Mouse (Mus musculus) midbrain, embryonic 10.5 days (tissue): ENCODE results near the gene Sfrp4. TPM values are rescaled to one million over a fixed set of nuclear protein-coding genes. Genes with fewer than 3 reads are reported as not detected.

Source experiments
- DNase-seq: peaks from one replicate; pipeline ENCODE4 v3.0.0-alpha.2; 2017; ENCODE audit warnings: low spot score
- H3K27ac ChIP-seq: fragments of 300-500 bp; sonication (generic); replicated peaks from 2 replicates; pipeline ENCODE4 v1.5.1; 2016; ENCODE audit warnings: mild to moderate bottlenecking
- H3K27me3 ChIP-seq: fragments of 300-500 bp; sonication (generic); 2 replicates; pipeline ENCODE4 v1.6.1; 2016; ENCODE audit warnings: low read depth, mild to moderate bottlenecking; ENCODE audit not compliant: poor library complexity, severe bottlenecking
- H3K36me3 ChIP-seq: fragments of 300-500 bp; sonication (generic); 2 replicates; pipeline ENCODE4 v1.6.1; 2016; ENCODE audit warnings: mild to moderate bottlenecking, moderate library complexity
- H3K4me1 ChIP-seq: fragments of 300-500 bp; sonication (generic); 2 replicates; pipeline ENCODE4 v1.6.1; 2016
- H3K4me3 ChIP-seq: fragments of 300-500 bp; sonication (generic); 2 replicates; pipeline ENCODE4 v1.5.1; 2016; ENCODE audit warnings: mild to moderate bottlenecking, moderate library complexity
- H3K9me3 ChIP-seq: fragments of 300-500 bp; sonication (generic); replicated peaks from 2 replicates; pipeline ENCODE4 v1.6.1; 2016; ENCODE audit warnings: mild to moderate bottlenecking
- WGBS: fragments of 180-500 bp; shearing (Covaris S2); methylation state at CpG from one replicate; pipeline ENCODE4 v1.1.7; 2016; 5-methylcytosine and 5-hydroxymethylcytosine counted together
- polyA plus RNA-seq: library from polyadenylated mRNA; unstranded; fragments of >200 nt; fragmentation: Nextera tagmentation; extraction: Ambion mirVana; gene quantifications from 2 replicates; pipeline ENCODE4 v1.2.1, GENCODE M21; 2016

Sfrp4 gene
- polyA plus RNA-seq, 1 experiment from 2014 or later: 0.81 TPM

GRCm38 (mm10) chr13:19644225-19644624, 21.3 kb downstream of the Sfrp4 start:
- DNase-seq: no peak
- H3K27me3 ChIP-seq: no peaks in the 10 kb centered on the region
- H3K4me3 ChIP-seq: no peak overlapping the region
- no peak overlapping the region for H3K27ac ChIP-seq
- no peaks in the 10 kb centered on the region for H3K36me3 ChIP-seq
- WGBS: 81% methylated on average over 2 of the region's 2 CpGs
- H3K4me1 ChIP-seq: no peaks in the 10 kb centered on the region
- H3K9me3 ChIP-seq: no peaks in the 10 kb centered on the region

GRCm38 (mm10) chr13:19649824-19650223, 26.9 kb downstream of the Sfrp4 start:
- WGBS: 95% methylated on average over 2 of the region's 2 CpGs
- Histone ChIP-seq H3K36me3 (no peaks in the 10 kb centered on the region), H3K4me1 (no peaks in the 10 kb centered on the region), H3K4me3 (no peak overlapping the region), H3K27ac (no peak overlapping the region), H3K27me3 (no peaks in the 10 kb centered on the region), H3K9me3 (no peaks in the 10 kb centered on the region)
- no peak for DNase-seq

DNA sequence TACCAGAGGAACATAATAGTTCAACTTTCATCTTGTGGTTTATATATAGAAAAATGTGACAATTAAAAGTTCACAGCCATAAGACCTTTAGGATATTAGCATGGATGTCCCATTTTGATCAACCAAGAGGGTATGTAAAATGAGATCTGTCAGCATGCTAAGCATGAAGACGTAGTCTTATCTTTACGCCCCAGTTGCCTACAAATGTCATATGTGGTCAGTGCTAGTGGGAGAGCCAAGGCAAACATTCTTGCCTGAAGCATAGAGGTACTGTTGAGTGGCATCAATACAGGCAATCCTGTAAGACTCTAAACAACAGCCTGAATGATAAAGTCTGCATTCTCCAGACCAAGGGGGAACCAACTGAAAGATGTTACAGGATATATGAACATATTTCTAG, 29.5 kb downstream of the Sfrp4 start:
- no peaks in the 10 kb centered on the region for H3K27me3 ChIP-seq
- no peak for DNase-seq
- no peaks in the 10 kb centered on the region for H3K4me1 ChIP-seq
- no peak overlapping the region for H3K27ac ChIP-seq
- no peak overlapping the region for H3K4me3 ChIP-seq
- WGBS: 89% methylated on average over 2 of the region's 2 CpGs
- H3K9me3 ChIP-seq: no peaks in the 10 kb centered on the region
- H3K36me3 ChIP-seq: no peaks in the 10 kb centered on the region

DNA sequence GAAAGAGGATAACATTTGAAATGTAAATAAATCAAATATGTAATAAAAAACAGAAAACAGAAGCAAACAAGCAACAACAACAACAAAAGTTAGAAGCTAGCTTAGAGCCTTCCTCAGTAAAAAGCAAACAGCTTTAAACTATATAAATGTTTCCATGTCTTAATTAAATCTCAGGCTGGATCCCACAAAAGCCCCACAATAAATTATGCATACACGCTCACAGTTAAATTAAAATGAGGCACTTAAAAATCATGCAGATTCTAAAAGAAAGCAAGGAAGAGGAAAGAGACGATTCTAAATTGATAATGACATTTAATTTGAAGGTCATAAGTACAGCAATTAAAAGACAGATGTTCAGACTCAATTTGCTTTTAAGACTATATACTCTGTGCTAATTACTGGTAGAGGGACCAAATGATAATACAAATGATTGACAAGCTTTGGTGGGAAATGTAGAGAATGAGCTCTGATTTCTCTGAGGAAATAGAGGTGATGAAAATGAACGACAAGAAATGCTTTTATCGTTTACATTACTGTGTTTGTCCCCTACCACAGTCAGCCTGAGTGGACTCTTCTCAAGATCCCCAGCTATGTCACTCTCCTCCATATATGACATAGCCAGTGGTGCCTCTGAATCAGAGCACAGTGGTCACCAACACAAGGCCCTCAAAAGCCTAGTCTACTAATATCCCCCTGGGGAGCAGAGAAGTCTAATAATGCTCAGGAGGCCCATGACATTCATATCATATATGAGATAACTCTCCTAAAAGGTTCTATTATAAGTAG, 45.6 kb downstream of the Sfrp4 start:
- no peaks in the 10 kb centered on the region for H3K27me3 ChIP-seq
- H3K27ac ChIP-seq: no peak overlapping the region
- H3K36me3 ChIP-seq: no peaks in the 10 kb centered on the region
- 87% methylated on average over 4 of the region's 4 CpGs for WGBS
- no peaks in the 10 kb centered on the region for H3K9me3 ChIP-seq
- DNase-seq: no peak
- no peak overlapping the region for H3K4me3 ChIP-seq
- no peaks in the 10 kb centered on the region for H3K4me1 ChIP-seq

DNA sequence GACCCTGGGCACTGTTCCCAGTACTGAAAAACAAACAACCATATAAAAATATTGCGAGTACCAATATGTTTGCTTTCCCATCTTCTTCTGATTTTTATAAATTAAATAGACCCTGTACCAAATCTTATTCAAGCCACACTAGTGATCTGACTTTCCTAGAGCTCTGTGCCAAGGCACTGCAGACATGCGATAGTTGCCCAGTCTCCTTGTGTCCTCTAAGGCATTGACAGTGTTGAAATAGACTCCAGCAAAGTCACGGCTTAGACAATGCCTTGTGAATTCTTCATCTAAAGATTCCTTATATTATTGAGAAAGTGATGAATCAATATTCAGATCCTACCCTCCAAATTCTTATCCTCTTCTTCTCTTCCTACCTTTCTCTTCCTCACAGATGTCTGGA, 51.1 kb downstream of the Sfrp4 start:
- WGBS: 89% methylated on average over 3 of the region's 3 CpGs
- no peaks in the 10 kb centered on the region for H3K9me3 ChIP-seq
- H3K4me1 ChIP-seq: no peaks in the 10 kb centered on the region
- no peak overlapping the region for H3K27ac ChIP-seq
- H3K27me3 ChIP-seq: no peaks in the 10 kb centered on the region
- no peak for DNase-seq
- no peaks in the 10 kb centered on the region for H3K36me3 ChIP-seq
- H3K4me3 ChIP-seq: no peak overlapping the region

DNA sequence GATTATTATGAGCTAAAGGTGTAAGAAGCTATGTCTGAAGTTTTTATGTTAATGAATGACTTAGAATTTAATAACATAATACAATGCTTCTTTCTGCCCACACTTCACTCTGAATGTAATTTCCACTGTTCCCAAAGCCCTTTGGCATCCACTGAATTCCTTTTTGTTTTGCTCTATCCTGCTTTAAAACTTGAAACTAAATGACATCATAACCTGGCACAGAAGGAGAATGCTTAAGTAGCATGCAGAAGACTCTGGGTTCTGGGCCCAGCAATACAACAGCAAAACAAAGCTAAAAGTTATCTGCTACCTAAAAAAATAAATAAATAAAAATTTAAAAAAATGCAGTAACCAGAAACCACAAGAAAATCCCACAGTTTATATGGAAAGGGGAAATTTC, 51.7 kb downstream of the Sfrp4 start:
- H3K9me3 ChIP-seq: no peaks in the 10 kb centered on the region
- H3K4me1 ChIP-seq: no peaks in the 10 kb centered on the region
- H3K36me3 ChIP-seq: no peaks in the 10 kb centered on the region
- no peak for DNase-seq
- no peak overlapping the region for H3K27ac ChIP-seq
- no peaks in the 10 kb centered on the region for H3K27me3 ChIP-seq
- H3K4me3 ChIP-seq: no peak overlapping the region

Other genes with a start within 250 kb of the Sfrp4 start
- 107 and 109 TPM in 2 replicates for gene Stard3nl, start 227.3 kb upstream of the Sfrp4 start, polyA plus RNA-seq
- gene Epdr1, start 3.2 kb upstream of the Sfrp4 start, polyA plus RNA-seq: 19.8 and 23.0 TPM in 2 replicates
- not detected in 2 replicates for gene Nme8, start 74.7 kb downstream of the Sfrp4 start, polyA plus RNA-seq
- gene Gpr141, start 201.2 kb downstream of the Sfrp4 start, polyA plus RNA-seq: 0.05 and 0.06 TPM in 2 replicates